Mouse (Mus musculus) heart, embryonic 16.5 days (tissue): ENCODE results near the gene Ddx54. TPM values are rescaled to one million over a fixed set of nuclear protein-coding genes. Genes with fewer than 3 reads are reported as not detected.
A peak's percentile ranks its signal among the peaks of the same experiment; 100 is the strongest.

Experiments
- ATAC-seq: fragments of 200-750 bp; cut with Nextera tagmentation; replicated peaks from 2 replicates; pipeline ENCODE4 v1.8.0; 2017; ENCODE audit warnings: moderate number of reproducible peaks; ENCODE audit not compliant: insufficient read depth, low FRiP score; ENCODE audit errors: extremely low read depth
- H3K27ac ChIP-seq: fragments of 300-500 bp; sonication (generic); 2 replicates; pipeline ENCODE4 v1.5.1; 2014; ENCODE audit warnings: mild to moderate bottlenecking, low read length, control low read depth, moderate library complexity
- H3K27me3 ChIP-seq: fragments of 300-500 bp; sonication (generic); 2 replicates; pipeline ENCODE4 v1.6.1; 2014; ENCODE audit warnings: low read length, mixed read lengths; ENCODE audit not compliant: control insufficient read depth, insufficient read depth
- H3K36me3 ChIP-seq: fragments of 300-500 bp; sonication (generic); 2 replicates; pipeline ENCODE4 v1.6.1; 2014; ENCODE audit not compliant: control insufficient read depth, insufficient read depth
- H3K4me1 ChIP-seq: fragments of 300-500 bp; sonication (generic); 2 replicates; pipeline ENCODE4 v1.6.1; 2014; ENCODE audit warnings: low read length, mixed read lengths; ENCODE audit not compliant: control insufficient read depth, insufficient read depth
- H3K4me2 ChIP-seq: fragments of 300-500 bp; sonication (generic); 2 replicates; pipeline ENCODE4 v1.6.1; 2014; ENCODE audit warnings: low read depth, mild to moderate bottlenecking, control low read depth, low read length
- H3K4me3 ChIP-seq: fragments of 300-500 bp; sonication (generic); 2 replicates; pipeline ENCODE4 v1.5.1; 2014; ENCODE audit warnings: mild to moderate bottlenecking, control low read depth, low read length
- H3K9ac ChIP-seq: fragments of 300-500 bp; sonication (generic); 2 replicates; pipeline ENCODE4 v1.6.1; 2014; ENCODE audit warnings: low read length, control low read depth
- H3K9me3 ChIP-seq: fragments of 300-500 bp; sonication (generic); replicated peaks from 2 replicates; pipeline ENCODE4 v1.6.1; 2016; ENCODE audit warnings: low read length; ENCODE audit not compliant: control insufficient read depth
- WGBS: fragments of 180-500 bp; shearing (Covaris S2); extraction: QIAGEN DNeasy Blood & Tissue Kit; methylation state at CpG from one replicate; pipeline ENCODE4 v1.1.7; 2014; 5-methylcytosine and 5-hydroxymethylcytosine counted together
- polyA plus RNA-seq: library from polyadenylated mRNA; unstranded; fragments of >200 nt; fragmentation: Nextera tagmentation; extraction: Ambion mirVana; gene quantifications from 2 replicates; pipeline ENCODE4 v1.2.1, GENCODE M21; 2015

The Ddx54 gene
- polyA plus RNA-seq, 1 experiment from 2014 or later = 35.0 TPM

- no peak for ATAC-seq
- H3K9me3 ChIP-seq = no peaks in the 10 kb centered on the region
- H3K4me2 ChIP-seq = no peak overlapping the region
- no peak overlapping the region for H3K9ac ChIP-seq
- H3K27me3 ChIP-seq = no peaks in the 10 kb centered on the region; the same call in 1 of the 2 replicates
- no peak overlapping the region for H3K27ac ChIP-seq
- 71% methylated on average over 7 of the region's 7 CpGs for WGBS
- peaks cover 3% of the 10 kb centered on the region; the same call in 1 of the 2 replicates for H3K36me3 ChIP-seq
- peaks cover 15% of the 10 kb centered on the region for H3K4me1 ChIP-seq
- no peak overlapping the region for H3K4me3 ChIP-seq
These were observed 9.0 kb upstream of the Ddx54 start for GRCm38 (mm10) chr5:120603515-120603914.

- peak overlapping the region; percentile 55 for H3K9ac ChIP-seq
- no peak overlapping the region for H3K27ac ChIP-seq
- peaks cover 15% of the 10 kb centered on the region for H3K4me1 ChIP-seq
- no peak for ATAC-seq
- peaks cover 3% of the 10 kb centered on the region; the same call in 1 of the 2 replicates for H3K36me3 ChIP-seq
- H3K27me3 ChIP-seq = no peaks in the 10 kb centered on the region
- H3K4me3 ChIP-seq = peak overlapping the region; percentile 40
- WGBS = 2% methylated on average over 6 of the region's 6 CpGs
- H3K4me2 ChIP-seq = peak overlapping the region; percentile 72
- no peaks in the 10 kb centered on the region for H3K9me3 ChIP-seq
These were observed 7.7 kb upstream of the Ddx54 start for GRCm38 (mm10) chr5:120604839-120605238.

- peaks cover 15% of the 10 kb centered on the region for H3K4me1 ChIP-seq
- WGBS = 3% methylated on average over 10 of the region's 10 CpGs
- H3K4me3 ChIP-seq = peak overlapping the region; percentile 40
- peak overlapping the region; percentile 72 for H3K4me2 ChIP-seq
- ATAC-seq = 0 out of 2 replicates have a peak, but pooled peaks have one; percentile 25
- peak overlapping the region; percentile 55 for H3K9ac ChIP-seq
- no peaks in the 10 kb centered on the region for H3K9me3 ChIP-seq
- H3K27ac ChIP-seq = no peak overlapping the region
- H3K27me3 ChIP-seq = no peaks in the 10 kb centered on the region
- H3K36me3 ChIP-seq = peaks cover 3% of the 10 kb centered on the region; the same call in 1 of the 2 replicates
These were observed 7.3 kb upstream of the Ddx54 start for GRCm38 (mm10) chr5:120605241-120605661.

- H3K27ac ChIP-seq = no peak overlapping the region
- peak; percentile 69; the same call in 1 of the 2 replicates for ATAC-seq
- H3K36me3 ChIP-seq = peaks cover 3% of the 10 kb centered on the region; the same call in 1 of the 2 replicates
- no peak overlapping the region for H3K9ac ChIP-seq
- H3K27me3 ChIP-seq = no peaks in the 10 kb centered on the region
- peaks cover 10% of the 10 kb centered on the region for H3K4me1 ChIP-seq
- H3K9me3 ChIP-seq = no peaks in the 10 kb centered on the region
- H3K4me3 ChIP-seq = peak overlapping the region; percentile 40
- H3K4me2 ChIP-seq = peak overlapping the region; percentile 72
- WGBS = under 1% methylated on average over 8 of the region's 8 CpGs
These were observed 6.9 kb upstream of the Ddx54 start for GRCm38 (mm10) chr5:120605688-120606087.

- Histone ChIP-seq H3K36me3 (peaks cover 3% of the 10 kb centered on the region; the same call in 1 of the 2 replicates), H3K27me3 (no peaks in the 10 kb centered on the region), H3K9me3 (no peaks in the 10 kb centered on the region), H3K4me2 (no peak overlapping the region), H3K27ac (no peak overlapping the region), H3K9ac (no peak overlapping the region), H3K4me1 (peaks cover 14% of the 10 kb centered on the region), H3K4me3 (no peak overlapping the region)
- no peak for ATAC-seq
- 71% methylated on average over 25 of the region's 25 CpGs for WGBS
These were observed 5.8 kb upstream of the Ddx54 start for GRCm38 (mm10) chr5:120606590-120607200.

GRCm38 (mm10) chr5:120607335-120607734, 5.2 kb upstream of the Ddx54 start:
- Histone ChIP-seq H3K27ac (no peak overlapping the region), H3K36me3 (peaks cover 3% of the 10 kb centered on the region; the same call in 1 of the 2 replicates), H3K4me2 (no peak overlapping the region), H3K9me3 (no peaks in the 10 kb centered on the region), H3K4me3 (no peak overlapping the region), H3K4me1 (peaks cover 15% of the 10 kb centered on the region), H3K27me3 (no peaks in the 10 kb centered on the region), H3K9ac (no peak overlapping the region)
- 76% methylated on average over 3 of the region's 3 CpGs for whole genome bisulfite sequencing
- ATAC-seq = no peak

GRCm38 (mm10) chr5:120609246-120609775, 3.2 kb upstream of the Ddx54 start:
- H3K36me3 ChIP-seq = peaks cover 3% of the 10 kb centered on the region; the same call in 1 of the 2 replicates
- no peak overlapping the region for H3K4me3 ChIP-seq
- H3K27me3 ChIP-seq = no peaks in the 10 kb centered on the region
- no peak overlapping the region for H3K9ac ChIP-seq
- no peak overlapping the region for H3K4me2 ChIP-seq
- H3K27ac ChIP-seq = no peak overlapping the region
- no peak for ATAC-seq
- H3K4me1 ChIP-seq = peaks cover 20% of the 10 kb centered on the region
- 83% methylated on average over 16 of the region's 16 CpGs for WGBS
- H3K9me3 ChIP-seq = no peaks in the 10 kb centered on the region

- peak overlapping the region; percentile 82; the same call in 1 of the 2 replicates for H3K4me2 ChIP-seq
- H3K27ac ChIP-seq = no peak overlapping the region
- H3K9me3 ChIP-seq = peaks cover 2% of the 10 kb centered on the region
- no peak overlapping the region for H3K9ac ChIP-seq
- H3K4me1 ChIP-seq = peaks cover 14% of the 10 kb centered on the region
- no peak for ATAC-seq
- H3K36me3 ChIP-seq = peaks cover 6% of the 10 kb centered on the region
- 91% methylated on average over 5 of the region's 5 CpGs for WGBS
- no peaks in the 10 kb centered on the region for H3K27me3 ChIP-seq
- H3K4me3 ChIP-seq = no peak overlapping the region
These were observed 1.6 kb upstream of the Ddx54 start for GRCm38 (mm10) chr5:120610906-120611305.

- Histone ChIP-seq H3K36me3 (peaks cover 8% of the 10 kb centered on the region), H3K4me3 (peak overlapping the region; percentile 60), H3K27ac (no peak overlapping the region), H3K4me1 (peaks cover 14% of the 10 kb centered on the region), H3K9ac (peak overlapping the region; percentile 67), H3K4me2 (peak overlapping the region; percentile 82), H3K9me3 (peaks cover 5% of the 10 kb centered on the region), H3K27me3 (no peaks in the 10 kb centered on the region)
- 52% methylated on average over 8 of the region's 8 CpGs for WGBS
- no peak for ATAC-seq
These were observed 1.1 kb upstream of the Ddx54 start for GRCm38 (mm10) chr5:120611416-120611815.
